Mouse (Mus musculus): ENCODE results near the gene Myo1a.
"Not testable (repeated sequence)": the region's sequence is repeated elsewhere in the genome, so short reads cannot be mapped to it uniquely, and the experiment has no call there.

The Myo1a gene

DNA sequence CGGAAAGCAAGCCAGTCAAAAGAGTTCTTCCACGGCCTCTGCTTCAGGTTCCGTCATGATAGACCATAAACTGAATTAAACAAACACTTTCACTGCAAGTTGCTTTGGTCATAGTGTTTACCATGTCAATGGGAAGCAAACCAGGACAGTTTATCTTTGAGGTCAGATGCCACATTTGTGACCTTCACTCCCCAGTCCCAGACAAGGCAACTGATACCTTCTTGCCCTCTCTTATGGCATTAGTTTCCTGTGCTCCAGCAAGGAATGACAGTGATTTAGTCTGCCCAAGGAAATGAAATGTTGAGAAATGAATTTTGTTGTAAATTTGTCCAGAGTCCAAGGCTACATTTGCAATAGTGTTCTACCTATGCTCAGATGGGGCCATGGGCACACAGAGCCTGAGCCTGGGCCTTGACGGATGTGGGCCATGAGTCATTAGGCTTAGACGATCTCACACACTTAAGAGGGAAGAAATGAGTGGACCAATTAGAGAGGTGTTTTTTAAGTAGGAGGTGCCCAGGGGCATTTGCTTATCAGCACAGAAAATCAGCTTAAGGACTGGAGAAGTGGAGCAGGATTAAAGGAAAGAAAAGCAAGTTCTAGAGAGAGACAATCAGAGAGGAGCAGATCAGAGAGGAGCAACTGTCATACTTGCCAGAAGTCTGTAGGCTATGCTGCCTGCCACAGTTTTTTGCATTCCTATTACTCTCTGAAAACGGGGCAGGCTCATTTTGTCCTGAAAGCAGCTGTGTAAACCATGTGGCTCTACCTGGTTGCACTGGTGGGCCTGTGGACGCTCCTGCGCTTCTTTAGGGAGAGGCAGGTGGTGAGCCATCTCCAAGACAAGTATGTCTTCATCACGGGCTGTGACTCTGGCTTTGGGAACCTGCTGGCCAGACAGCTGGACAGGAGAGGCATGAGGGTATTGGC is 54.5 kb downstream of the Myo1a start, which contains the start of the genes Rdh1 and Rdh16f1:
TSS of gene Rdh1 (plus strand) at position 541 of the 930 bp plus-strand sequence.
TSS of gene Rdh16f1 (plus strand) at position 607 of the 930 bp plus-strand sequence.
- no peak for DNase-seq (ENCODE audit: low read depth, low spot score)

DNA sequence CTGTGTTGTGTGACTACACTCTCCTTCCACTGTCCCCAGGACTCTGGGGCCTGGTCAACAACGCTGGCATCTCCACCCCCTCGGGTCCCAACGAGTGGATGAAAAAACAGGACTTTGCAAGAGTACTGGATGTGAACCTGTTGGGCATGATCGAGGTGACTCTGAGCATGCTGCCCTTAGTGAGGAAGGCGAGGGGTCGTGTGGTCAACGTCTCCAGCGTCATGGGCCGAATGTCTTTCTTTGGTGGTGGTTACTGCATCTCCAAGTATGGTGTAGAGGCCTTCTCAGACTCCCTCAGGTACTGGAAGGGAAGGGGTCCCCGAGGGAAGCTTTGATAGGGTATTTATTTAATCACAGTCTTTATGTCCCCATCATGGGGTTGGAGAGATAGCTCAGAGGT is 58.0 kb downstream of the Myo1a start:
- DNase-seq (ENCODE audit: low read depth, low spot score), result not testable (repeated sequence)

DNA sequence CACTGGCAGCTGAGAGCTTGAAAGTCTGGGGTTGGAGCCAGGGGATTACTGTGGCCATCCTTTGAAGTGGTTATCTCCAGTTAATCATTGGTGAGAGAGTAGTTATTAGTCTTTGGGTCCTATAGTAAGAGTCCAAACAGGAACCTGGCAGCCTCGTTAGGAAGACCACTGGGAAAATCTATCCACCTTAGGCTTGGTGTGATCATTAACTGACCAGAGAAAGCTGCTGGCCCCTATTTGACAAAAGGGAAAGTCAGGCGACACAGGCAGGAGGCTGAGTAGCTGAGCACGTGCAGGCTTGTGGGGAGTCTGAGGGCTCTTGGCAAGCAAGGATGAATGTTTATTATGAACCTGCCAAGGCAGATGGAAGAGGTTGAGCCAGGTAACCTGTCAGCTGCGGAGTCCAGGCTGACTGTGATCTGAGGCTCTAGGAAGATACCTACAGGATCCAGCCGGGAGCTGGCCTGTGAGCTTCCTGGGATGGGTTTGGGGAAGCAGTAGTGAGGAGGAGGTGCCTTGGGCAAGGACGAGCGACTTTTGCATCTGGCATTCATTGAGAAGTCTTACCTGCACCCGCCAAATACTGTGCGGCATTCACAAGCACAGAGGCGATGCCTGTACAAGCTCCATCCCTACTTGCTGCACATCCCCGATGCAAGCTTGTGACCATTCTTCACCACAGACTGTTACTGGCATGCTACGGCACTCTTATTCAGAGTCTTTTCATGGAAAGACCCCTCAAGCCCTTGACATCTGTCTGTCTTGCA is 59.1 kb downstream of the Myo1a start:
- DNase-seq (ENCODE audit: low read depth, low spot score), result no peak

DNA sequence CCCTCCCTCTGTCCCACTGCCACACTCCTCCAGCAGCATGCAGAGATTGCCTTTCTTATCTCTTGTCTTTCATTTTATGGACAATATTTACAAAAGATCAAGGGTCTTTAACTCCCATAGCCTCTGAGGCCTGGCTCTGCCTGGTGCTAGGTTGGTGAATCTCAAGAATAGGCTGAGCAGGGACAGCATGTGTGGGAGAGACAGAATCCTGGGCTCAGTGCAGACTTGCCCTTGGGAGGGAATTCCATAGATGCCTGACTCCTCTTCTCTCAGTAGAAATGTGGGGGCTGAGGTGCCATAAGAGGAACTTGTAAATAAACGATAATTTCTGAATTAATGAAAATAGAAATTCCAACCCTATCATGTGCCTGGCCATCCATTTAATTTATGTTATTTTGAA is 61.6 kb downstream of the Myo1a start:
- DNase-seq (ENCODE audit: low read depth, low spot score), result no peak

Measured in skeletal muscle tissue, adult 2 months (tissue).